Mouse (Mus musculus) monocyte, adult 2 months (primary cell): ENCODE measurements around the gene Stx4a.
"Not testable (repeated sequence)": the region's sequence is repeated elsewhere in the genome, so short reads cannot be mapped to it uniquely, and the experiment has no call there.

Experiments used
- DNase-seq, 2 experiments: peaks; one replicate each; pipeline ENCODE4 v3.0.0; 2022; ENCODE audit warnings: low spot score in 2 of 2, low read depth in 1 of 2

Gene Stx4a

DNA sequence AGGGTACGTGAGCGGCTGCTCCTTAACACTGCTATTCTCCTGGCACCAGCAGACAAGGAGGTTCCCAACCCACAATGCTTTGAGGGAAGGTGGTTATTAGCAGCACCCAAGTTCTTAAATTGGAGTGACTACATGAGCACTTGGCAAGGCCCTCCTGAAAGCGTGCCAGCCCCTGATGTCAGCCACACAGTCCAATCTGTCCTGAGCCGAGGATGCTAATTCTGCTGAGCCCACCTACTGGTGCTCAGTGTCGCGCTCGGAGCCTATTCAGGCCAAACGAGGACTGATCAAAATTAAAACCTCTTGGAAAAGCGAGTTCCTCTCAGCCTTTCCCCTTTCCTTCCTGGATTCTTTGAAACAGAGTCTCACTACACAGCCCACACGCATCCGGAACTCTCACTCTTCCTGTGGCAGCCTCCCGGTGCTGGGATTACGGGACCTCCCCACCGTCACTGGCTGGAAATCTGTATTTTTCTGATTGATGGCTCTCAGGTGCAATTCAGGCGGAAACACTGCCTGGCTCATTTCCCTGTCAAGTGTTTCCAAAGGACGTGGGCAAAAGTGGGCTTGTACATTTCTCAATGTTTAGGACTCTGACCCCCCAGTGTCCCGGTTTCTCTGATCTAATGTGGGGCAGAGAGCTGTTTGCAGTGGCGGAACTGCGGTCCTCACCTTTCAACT lies 9.7 kb upstream of the Stx4a start:
- DNase-seq, result no peak

DNA sequence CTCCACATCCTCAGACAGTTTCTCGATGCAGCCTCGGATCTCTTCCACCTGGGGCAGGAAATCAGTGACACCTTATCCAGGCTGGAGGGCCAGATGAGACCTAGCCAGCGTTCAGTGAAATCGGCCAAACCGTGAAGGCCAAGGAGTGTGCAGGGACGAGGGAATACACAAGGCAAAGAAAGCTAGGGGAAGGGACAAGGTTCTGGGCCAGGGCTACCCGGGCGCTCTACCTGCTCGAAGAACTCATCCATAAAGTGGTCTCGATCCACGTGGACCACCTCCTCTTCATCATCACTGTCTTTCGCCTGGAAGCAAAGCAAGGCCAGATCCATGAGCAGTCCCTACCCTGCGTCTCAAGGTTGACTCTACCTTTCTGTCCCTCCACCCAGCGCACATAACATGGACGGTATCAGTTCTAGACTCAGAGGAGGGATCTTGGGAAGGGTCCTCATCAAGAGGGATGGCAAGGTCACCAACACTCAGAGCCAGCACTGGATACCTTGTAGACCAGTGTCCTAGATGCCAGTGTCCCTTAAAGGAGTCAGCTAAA lies 8.9 kb upstream of the Stx4a start:
- DNase-seq, result no peak

DNA sequence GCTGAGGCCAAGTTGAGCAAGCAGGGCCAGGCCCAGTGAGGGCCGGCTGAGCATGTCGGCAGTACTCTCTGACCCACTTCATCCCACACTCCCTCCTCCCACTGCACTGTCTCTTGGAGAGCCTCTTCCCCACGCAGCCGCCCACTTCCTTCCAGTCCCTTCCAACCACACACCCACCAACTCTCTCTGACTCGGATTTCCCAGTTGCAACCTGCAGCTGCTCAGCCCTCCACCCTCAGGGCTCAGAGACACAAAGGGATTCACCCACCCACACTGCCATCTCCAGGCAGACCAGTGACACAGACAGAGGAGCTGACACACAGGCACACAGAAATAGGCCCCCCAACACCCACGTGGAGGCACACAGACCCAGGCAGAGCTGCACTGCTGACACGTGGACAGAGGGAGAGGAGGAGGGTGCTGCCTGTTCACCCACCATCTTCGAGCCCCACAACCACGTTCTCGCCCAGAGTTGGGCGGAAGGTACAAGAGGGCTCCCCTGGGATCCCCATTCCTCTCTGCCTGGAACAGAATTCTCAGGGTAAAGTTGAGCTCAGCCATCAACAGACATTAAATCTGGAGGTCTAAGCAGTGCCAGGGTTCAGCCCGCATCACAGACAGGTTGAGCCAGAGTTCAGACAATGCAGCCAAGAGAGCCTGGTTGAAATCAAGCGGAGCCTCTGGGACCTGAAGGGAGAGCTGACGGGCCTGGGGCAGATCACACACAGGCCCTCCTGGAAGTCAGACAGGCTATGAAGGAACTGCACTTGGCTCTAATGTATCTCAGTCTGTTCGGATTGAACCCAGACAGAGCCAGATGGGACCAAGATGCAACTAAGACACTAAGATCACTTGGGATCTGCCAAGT lies 7.9 kb upstream of the Stx4a start:
- no peak for DNase-seq

DNA sequence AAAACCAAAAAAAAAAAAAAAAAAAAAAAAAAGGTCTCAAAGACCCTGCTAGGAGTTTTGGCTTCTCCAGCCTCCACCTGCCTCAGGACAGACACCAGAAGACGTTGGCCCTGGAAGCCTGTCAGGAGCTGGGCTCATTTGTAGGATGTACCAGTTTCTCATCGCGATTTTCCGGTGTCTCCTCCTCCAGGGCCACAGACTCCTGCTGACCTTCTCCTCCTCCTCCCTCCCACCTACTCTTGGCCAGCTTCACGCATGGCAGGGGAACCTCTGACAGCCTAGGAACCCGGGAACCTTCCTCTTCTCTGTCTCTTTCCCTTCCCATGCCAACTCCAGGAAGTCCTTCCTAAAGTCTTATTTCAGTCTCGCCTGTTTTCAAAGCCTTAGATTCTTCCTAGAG lies 7.0 kb upstream of the Stx4a start:
- DNase-seq, result no peak

GRCm38 (mm10) chr7:127817776-127818175 lies 6.3 kb upstream of the Stx4a start:
- no peak for DNase-seq

DNA sequence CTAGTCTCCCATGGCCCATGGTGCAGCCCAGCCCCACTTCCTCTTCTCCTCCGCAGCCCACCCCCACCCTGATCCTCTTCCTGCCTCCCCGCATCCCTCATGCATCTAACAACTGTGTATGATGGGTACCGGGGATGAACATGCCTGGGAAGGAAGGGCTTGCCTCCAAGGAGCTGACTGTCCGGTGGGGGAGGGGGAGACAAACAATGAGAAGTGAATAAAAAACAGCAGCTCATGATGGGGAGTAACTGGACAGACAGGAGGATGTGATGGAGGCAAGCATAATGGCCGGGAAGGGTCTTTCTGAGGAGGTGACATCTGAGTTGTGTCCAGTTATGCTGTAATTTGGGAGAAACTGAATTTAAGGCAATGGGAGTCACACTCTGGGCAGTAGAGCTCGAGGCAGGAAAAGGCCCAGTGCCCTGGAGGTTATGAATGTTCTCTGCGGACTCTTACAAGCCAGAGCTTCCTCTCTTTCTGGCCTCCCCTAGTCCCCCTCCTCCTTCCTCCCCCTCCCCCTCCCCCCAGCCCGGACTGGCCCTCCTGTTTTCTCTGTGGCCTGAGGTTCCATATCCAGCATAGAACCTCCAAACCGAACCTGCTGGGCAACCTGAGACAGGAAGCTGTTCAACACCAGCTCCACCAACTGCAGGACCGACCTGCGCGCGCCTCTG lies 3.1 kb upstream of the Stx4a start:
- no peak for DNase-seq

- no peak for DNase-seq
Observed at GRCm38 (mm10) chr7:127822494-127822893, 1.6 kb upstream of the Stx4a start.

DNA sequence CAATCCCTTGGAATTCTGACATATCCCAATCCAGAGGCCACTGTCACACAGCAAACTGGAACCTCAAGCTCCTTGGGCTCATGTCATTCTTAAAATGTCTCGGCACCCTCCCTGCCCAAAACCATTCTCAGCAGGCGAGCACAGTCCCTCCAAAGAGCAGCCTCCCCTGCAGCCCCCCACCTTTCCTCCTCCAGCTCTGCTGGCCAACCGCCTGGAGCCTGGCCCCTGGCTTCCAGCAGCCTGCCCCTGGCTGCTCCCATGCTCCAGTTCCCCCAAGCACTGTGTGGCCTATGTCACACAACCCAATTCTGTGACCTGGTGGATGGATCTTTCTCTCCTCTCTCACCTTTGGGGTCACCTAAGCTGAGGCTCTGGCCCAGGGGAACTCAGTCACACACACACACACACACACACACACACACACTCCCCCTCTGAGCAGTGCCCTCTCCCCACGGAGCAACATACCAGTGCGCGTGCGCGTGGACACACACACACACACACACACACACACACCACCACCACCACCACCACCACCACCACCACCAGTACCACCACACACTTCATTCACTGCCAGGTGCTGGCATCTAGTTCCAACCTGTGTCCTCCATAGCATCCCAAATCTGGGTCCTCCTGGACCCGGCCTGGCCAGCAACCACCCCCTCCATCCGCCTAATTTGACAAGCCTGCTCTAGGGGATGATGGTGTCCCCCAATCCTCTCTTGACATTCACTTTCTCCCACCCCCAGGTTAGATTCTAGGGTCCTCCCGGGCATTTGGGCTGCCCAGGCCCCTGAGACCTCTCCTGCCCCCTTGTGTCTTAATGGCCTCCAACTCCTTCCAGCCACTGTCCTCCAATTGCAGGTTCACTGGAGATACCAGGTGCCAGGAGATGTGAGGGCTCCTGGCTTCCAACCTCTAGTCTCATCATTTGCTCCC lies 590 bp upstream of the Stx4a start:
- DNase-seq, result no peak

GRCm38 (mm10) chr7:127835550-127835949 lies 11.5 kb downstream of the Stx4a start:
- no peak for DNase-seq

DNA sequence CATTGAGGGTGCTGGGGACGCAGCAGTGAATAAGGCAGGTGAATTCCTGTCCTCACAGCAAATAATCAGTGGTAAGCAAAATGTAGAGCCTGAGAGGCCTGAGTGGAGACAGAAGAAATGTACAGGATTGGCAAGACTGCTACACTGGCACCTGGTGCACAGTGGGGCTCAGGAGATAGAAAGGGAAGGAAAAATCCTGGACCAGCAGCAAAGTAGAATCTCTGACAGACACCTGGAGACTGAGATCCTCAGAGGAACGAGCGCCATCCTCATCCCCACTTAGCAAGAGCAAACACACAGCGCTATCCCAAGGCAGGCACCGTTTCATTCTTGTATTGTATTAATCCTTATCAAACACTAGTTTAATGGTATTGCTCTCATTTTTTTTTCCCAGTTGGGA lies 13.4 kb downstream of the Stx4a start:
- no peak for DNase-seq

DNA sequence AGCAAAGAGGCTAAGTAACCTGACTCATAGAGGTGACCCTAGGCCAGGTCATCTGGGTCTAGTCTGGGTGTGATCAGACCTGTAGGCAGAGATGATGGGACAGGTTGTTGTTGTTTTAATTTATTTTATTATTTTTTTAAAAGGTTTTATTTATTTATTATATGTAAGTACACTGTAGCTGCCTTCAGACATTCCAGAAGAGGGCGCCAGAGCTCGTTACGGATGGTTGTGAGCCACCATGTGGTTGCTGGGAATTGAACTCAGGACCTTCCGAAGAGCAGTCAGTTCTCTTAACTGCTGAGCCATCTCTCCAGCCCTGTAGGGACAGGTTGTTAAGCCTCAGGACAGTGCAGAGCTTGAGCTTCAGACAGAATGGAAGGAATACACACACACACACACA lies 13.8 kb downstream of the Stx4a start:
- DNase-seq, result not testable (repeated sequence)

DNA sequence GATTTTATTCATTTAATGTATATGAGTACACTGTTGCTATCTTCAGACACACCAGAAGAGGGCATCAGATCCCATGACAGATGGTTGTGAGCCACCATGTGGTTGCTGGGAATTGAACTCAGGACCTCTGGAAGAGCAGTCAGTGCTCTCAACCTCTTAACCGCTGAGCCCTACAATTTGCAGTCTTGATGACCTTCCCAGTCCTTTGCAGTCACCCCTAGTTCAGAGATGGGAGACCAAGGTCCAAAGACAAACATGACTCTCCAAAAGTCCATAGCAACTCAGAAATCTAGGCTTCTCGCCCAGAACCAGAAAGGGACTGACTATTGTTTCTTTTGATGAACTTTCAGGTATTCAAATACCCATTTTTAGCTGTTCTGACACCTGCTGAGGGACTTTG lies 15.9 kb downstream of the Stx4a start:
- DNase-seq, result not testable (repeated sequence)

GRCm38 (mm10) chr7:127840886-127841285 lies 16.8 kb downstream of the Stx4a start:
- DNase-seq, result peak in 1 of 2 experiments; percentile 17

- peak; percentile 84 for DNase-seq
Observed at GRCm38 (mm10) chr7:127841340-127842000, 17.4 kb downstream of the Stx4a start.

- DNase-seq, result peak; percentile 45 to 57
Observed at GRCm38 (mm10) chr7:127842001-127842718, 18.1 kb downstream of the Stx4a start.

- DNase-seq, result peak in 1 of 2 experiments; percentile 23
Observed at GRCm38 (mm10) chr7:127849973-127850875, 26.1 kb downstream of the Stx4a start.

DNA sequence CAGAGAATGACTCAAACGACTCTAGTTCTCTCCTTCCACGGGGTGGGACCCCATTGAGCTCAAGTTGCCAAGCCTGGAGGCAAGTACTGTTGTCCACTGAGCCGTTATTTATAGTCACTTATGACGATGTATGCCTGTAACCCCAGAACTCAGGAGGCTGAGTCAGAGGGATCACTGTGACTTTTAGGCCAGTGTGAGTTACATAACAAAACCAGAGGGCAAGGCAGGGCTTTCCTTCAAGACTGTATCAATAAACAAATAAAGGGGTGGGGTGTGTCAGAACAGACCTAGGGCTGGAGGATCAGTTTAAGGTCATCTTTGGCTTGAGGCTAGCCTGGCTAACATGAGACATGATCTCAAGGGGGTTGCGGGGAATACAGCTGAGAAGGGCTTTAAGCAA lies 26.8 kb downstream of the Stx4a start:
- DNase-seq, result no peak

DNA sequence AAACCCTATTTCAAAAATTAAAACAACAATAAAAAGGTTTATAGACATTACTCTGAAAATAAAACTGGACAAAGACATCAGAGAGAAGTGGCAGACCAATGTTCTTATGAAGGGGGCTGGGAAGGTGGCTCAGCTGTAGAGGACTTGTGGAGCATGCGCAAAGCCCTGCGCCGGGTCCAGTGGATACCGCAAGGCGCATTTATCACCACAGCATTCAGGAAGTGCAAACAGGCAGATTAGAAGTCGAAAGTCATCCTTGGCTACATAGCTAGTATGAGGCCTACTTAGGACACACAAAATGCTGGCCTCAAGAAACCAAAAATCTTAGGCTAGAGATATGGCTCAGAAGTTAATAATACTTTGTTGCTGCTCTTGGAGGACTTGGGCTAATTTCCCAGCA lies 34.2 kb downstream of the Stx4a start:
- no peak for DNase-seq
